Mouse (Mus musculus) limb, embryonic 15.5 days (tissue): ENCODE measurements around the gene Nek6. TPM values are rescaled to one million over a fixed set of nuclear protein-coding genes. Genes with fewer than 3 reads are reported as not detected.

Experiments
- ATAC-seq: fragments of 200-750 bp; cut with Nextera tagmentation; 2 replicates; pipeline ENCODE4 v1.8.0; 2017; ENCODE audit warnings: low read depth, moderate TSS enrichment; ENCODE audit not compliant: insufficient number of reproducible peaks, low FRiP score, low TSS enrichment
- H3K27ac ChIP-seq: fragments of 300-500 bp; sonication (generic); 2 replicates; pipeline ENCODE4 v1.5.1; 2015; ENCODE audit warnings: moderate library complexity, mild to moderate bottlenecking, inconsistent platforms
- H3K27me3 ChIP-seq: fragments of 300-500 bp; sonication (generic); 2 replicates; pipeline ENCODE4 v1.6.1; 2015; ENCODE audit warnings: inconsistent platforms
- H3K36me3 ChIP-seq: fragments of 300-500 bp; sonication (generic); 2 replicates; pipeline ENCODE4 v1.6.1; 2015; ENCODE audit warnings: inconsistent platforms
- H3K4me1 ChIP-seq: fragments of 300-500 bp; sonication (generic); 2 replicates; pipeline ENCODE4 v1.6.1; 2015; ENCODE audit warnings: inconsistent platforms
- H3K4me2 ChIP-seq: fragments of 300-500 bp; sonication (generic); 2 replicates; pipeline ENCODE4 v1.6.1; 2015; ENCODE audit warnings: mild to moderate bottlenecking, inconsistent platforms
- H3K4me3 ChIP-seq: fragments of 300-500 bp; sonication (generic); 2 replicates; pipeline ENCODE4 v1.5.1; 2015; ENCODE audit warnings: mild to moderate bottlenecking, inconsistent platforms
- H3K9ac ChIP-seq: fragments of 300-500 bp; sonication (generic); 2 replicates; pipeline ENCODE4 v1.6.1; 2015; ENCODE audit warnings: inconsistent platforms
- H3K9me3 ChIP-seq: fragments of 300-500 bp; sonication (generic); 2 replicates; pipeline ENCODE4 v1.6.1; 2016; ENCODE audit warnings: inconsistent platforms
- WGBS: fragments of 180-500 bp; shearing (Covaris S2); methylation state at CpG from one replicate; pipeline ENCODE4 v1.1.7; 2015; 5-methylcytosine and 5-hydroxymethylcytosine counted together
- polyA plus RNA-seq: library from polyadenylated mRNA; unstranded; fragments of >200 nt; fragmentation: Nextera tagmentation; extraction: Ambion mirVana; gene quantifications from 2 replicates; pipeline ENCODE4 v1.2.1, GENCODE M21; 2015

The Nek6 gene
- 118 TPM in 2 replicates for polyA plus RNA-seq

DNA sequence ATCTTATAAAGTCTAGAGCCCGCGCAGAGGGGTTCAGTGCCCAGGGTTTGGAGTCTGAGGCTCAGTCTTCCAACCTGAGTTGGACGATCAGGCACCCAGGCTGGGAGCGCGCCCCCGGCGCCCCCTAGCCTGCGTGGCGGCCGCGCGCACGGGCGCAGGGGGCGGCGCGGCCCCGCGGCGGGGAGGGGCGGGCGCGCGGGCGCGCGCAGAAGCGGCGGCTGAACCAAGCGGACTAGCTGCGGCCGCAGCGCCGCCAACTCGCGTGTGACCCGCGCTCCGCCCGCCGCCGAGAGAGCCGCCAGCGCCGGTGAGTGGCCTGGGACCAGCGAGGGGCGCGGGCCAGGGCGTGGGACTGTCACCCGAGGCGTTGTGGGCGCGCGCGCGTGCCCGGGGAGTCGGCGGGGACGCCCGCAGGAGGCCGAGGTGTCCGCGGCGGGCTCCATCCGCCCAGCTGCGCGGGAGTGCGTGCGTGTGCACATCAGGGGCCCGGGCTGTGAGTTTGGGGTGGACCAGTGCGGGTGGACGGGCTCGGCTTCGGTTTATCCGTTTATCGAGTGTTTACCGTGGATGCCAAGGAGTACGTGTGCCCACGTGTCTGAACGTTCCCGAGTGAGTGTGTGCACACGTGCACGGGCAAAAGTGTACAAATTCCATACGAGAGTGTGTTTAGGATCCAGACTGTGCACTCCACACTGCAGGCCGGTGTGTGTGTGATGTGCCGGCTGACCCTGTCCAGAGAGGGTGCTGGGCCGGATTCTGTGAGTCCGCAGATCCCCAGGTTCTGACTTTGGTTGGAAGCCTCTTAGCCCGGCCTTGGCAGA, at the start of gene Nek6:
Nek6 (plus strand) TSS at position 157 of the 821 bp plus-strand sequence.
- Histone ChIP-seq H3K36me3 (no peaks in the 10 kb centered on the region), H3K4me1 (peaks cover 46% of the 10 kb centered on the region), H3K9ac (peak within 1 kb of the TSS; percentile 89), H3K9me3 (no peaks in the 10 kb centered on the region), H3K4me2 (peak within 1 kb of the TSS; percentile 70), H3K27me3 (no peaks in the 10 kb centered on the region), H3K27ac (peak within 1 kb of the TSS; percentile 97), H3K4me3 (peak within 1 kb of the TSS; percentile 85)
- WGBS: under 1% methylated on average over 84 of the region's 90 CpGs
- peak; percentile 65 for ATAC-seq

GRCm38 (mm10) chr2:38462323-38462722, 49.1 kb upstream of the Nek6 start:
- ATAC-seq: no peak
- Histone ChIP-seq H3K4me2 (no peak overlapping the region), H3K9me3 (no peaks in the 10 kb centered on the region), H3K4me3 (no peak overlapping the region), H3K36me3 (no peaks in the 10 kb centered on the region), H3K9ac (no peak overlapping the region), H3K4me1 (peaks cover 17% of the 10 kb centered on the region), H3K27ac (no peak overlapping the region), H3K27me3 (no peaks in the 10 kb centered on the region)
- WGBS: 52% methylated on average over 3 of the region's 3 CpGs

GRCm38 (mm10) chr2:38468845-38469244, 42.6 kb upstream of the Nek6 start:
- H3K27ac ChIP-seq: no peak overlapping the region
- H3K9ac ChIP-seq: no peak overlapping the region
- WGBS: 68% methylated on average over 4 of the region's 4 CpGs
- no peaks in the 10 kb centered on the region for H3K4me1 ChIP-seq
- H3K9me3 ChIP-seq: no peaks in the 10 kb centered on the region
- no peaks in the 10 kb centered on the region for H3K27me3 ChIP-seq
- H3K36me3 ChIP-seq: no peaks in the 10 kb centered on the region
- H3K4me2 ChIP-seq: no peak overlapping the region
- H3K4me3 ChIP-seq: no peak overlapping the region
- no peak for ATAC-seq

DNA sequence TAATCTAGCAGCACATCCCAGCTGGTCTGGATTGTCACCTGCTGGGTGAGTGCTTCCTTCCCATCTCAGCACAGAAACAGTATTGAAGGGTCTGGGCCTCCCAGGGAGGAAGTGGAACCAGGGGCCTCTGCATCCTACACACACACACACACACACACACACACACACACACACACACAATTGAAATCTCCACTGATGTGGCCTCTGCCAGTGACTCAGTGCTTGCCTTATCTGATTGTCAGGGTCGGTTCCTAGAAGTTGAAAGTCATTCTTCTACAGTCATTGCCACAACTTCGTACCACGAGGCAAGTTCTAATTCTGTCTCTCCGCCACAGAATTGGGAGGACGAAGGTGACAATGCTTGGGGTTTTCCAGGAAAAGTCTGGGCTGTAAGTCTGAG, 39.7 kb upstream of the Nek6 start:
- ATAC-seq: no peak
- H3K9ac ChIP-seq: no peak overlapping the region
- no peaks in the 10 kb centered on the region for H3K4me1 ChIP-seq
- no peak overlapping the region for H3K27ac ChIP-seq
- H3K4me2 ChIP-seq: no peak overlapping the region
- no peaks in the 10 kb centered on the region for H3K9me3 ChIP-seq
- 70% methylated on average over 5 of the region's 5 CpGs for WGBS
- no peak overlapping the region for H3K4me3 ChIP-seq
- H3K36me3 ChIP-seq: no peaks in the 10 kb centered on the region
- H3K27me3 ChIP-seq: no peaks in the 10 kb centered on the region

DNA sequence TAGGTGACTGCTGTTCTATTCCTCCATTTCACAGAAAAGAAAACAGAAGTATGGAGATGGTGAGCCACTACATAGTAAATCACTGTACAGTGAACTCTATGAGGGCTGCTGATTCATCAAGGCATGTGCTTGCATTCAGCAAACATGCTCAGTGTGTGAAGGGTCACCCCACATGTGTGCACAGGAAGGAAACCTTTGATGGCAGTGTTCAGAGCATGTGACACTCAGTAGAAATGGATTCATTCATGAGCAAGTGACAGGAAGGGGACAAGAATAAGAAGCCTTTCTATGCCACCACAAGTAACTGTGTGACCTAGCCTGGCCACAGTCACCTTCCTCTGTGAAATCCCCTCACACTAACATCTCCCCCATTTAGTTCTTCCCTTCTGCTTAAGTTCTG, 38.6 kb upstream of the Nek6 start:
- Histone ChIP-seq H3K36me3 (no peaks in the 10 kb centered on the region), H3K27me3 (no peaks in the 10 kb centered on the region), H3K9me3 (no peaks in the 10 kb centered on the region), H3K4me3 (no peak overlapping the region), H3K9ac (no peak overlapping the region), H3K4me1 (no peaks in the 10 kb centered on the region), H3K4me2 (no peak overlapping the region), H3K27ac (no peak overlapping the region)
- no peak for ATAC-seq

DNA sequence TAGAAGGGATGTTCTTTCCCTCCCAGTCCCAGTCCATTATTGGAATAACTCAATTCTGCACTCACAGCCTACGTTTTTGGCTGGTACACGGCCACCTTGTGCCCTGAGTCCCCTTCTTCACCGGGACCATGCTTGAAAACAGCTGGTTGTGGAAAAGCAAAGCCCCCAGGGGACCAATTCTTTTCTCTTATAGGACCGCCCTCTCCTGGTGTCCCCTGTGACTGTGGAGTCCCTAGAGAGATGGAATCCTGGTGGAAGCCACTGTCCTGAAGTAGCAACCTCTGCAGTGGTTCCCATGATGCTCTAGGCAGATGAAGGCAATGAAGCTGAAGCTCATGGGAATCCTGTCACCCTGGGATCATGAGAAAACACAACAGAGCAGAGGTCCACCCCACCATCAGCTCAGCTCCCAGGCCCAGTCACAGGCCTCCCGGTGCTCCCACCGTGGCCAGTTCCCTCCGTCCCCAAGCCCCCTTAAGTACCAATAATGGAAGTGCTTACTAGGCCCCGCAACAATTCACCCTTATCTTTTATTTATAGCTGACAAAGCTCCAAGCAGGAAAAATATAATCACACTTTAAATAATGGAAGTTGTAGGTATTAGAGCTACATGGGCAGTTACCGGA, 34.5 kb upstream of the Nek6 start:
- 69% methylated on average over 9 of the region's 9 CpGs for WGBS
- Histone ChIP-seq H3K27me3 (no peaks in the 10 kb centered on the region), H3K4me2 (no peak overlapping the region), H3K4me1 (no peaks in the 10 kb centered on the region), H3K9ac (no peak overlapping the region), H3K9me3 (no peaks in the 10 kb centered on the region), H3K27ac (no peak overlapping the region), H3K4me3 (no peak overlapping the region), H3K36me3 (no peaks in the 10 kb centered on the region)
- ATAC-seq: no peak

GRCm38 (mm10) chr2:38477497-38477873, 34.0 kb upstream of the Nek6 start:
- 85% methylated on average over 9 of the region's 9 CpGs for WGBS
- no peak overlapping the region for H3K27ac ChIP-seq
- no peak overlapping the region for H3K9ac ChIP-seq
- H3K4me2 ChIP-seq: no peak overlapping the region
- no peak for ATAC-seq
- no peak overlapping the region for H3K4me3 ChIP-seq
- H3K36me3 ChIP-seq: no peaks in the 10 kb centered on the region
- no peaks in the 10 kb centered on the region for H3K9me3 ChIP-seq
- H3K27me3 ChIP-seq: no peaks in the 10 kb centered on the region
- no peaks in the 10 kb centered on the region for H3K4me1 ChIP-seq

GRCm38 (mm10) chr2:38478683-38479082, 32.8 kb upstream of the Nek6 start:
- 84% methylated on average over 4 of the region's 4 CpGs for WGBS
- ATAC-seq: no peak
- no peaks in the 10 kb centered on the region for H3K27me3 ChIP-seq

DNA sequence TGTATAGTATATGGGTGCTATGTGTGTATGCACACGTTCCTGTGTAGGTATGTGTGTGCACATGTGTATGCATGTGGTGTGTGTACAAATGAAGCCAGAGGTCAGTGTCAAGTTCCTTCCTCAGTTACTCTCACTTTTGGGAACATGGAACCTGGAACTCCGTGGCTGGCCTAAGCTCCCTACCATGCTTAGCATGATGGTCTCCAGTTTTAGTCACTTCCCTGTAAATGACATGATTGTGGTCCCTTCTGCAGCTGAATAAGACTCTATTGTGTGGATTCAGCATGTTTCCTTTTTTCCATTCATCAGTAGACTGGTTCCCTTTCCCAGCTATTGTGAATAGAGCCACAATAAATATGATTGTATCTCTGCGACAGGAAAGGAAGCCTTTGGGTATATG, 31.9 kb upstream of the Nek6 start:
- Histone ChIP-seq H3K4me3 (no peak overlapping the region), H3K27me3 (no peaks in the 10 kb centered on the region), H3K36me3 (no peaks in the 10 kb centered on the region), H3K27ac (no peak overlapping the region), H3K9me3 (no peaks in the 10 kb centered on the region), H3K4me1 (peaks cover 4% of the 10 kb centered on the region; the same call in 1 of the 2 replicates), H3K4me2 (no peak overlapping the region), H3K9ac (no peak overlapping the region)
- ATAC-seq: no peak
- 68% methylated on average over 3 of the region's 3 CpGs for WGBS

More at GRCm38 (mm10) chr2:38478683-38479082, 32.8 kb upstream of the Nek6 start:
- Histone ChIP-seq H3K4me1 (no peaks in the 10 kb centered on the region), H3K36me3 (no peaks in the 10 kb centered on the region), H3K4me2 (no peak overlapping the region), H3K27ac (no peak overlapping the region), H3K9ac (no peak overlapping the region), H3K4me3 (no peak overlapping the region), H3K9me3 (no peaks in the 10 kb centered on the region)

GRCm38 (mm10) chr2:38481166-38481778, 30.2 kb upstream of the Nek6 start:
- H3K27ac ChIP-seq: no peak overlapping the region
- H3K4me1 ChIP-seq: peaks cover 4% of the 10 kb centered on the region; the same call in 1 of the 2 replicates

DNA sequence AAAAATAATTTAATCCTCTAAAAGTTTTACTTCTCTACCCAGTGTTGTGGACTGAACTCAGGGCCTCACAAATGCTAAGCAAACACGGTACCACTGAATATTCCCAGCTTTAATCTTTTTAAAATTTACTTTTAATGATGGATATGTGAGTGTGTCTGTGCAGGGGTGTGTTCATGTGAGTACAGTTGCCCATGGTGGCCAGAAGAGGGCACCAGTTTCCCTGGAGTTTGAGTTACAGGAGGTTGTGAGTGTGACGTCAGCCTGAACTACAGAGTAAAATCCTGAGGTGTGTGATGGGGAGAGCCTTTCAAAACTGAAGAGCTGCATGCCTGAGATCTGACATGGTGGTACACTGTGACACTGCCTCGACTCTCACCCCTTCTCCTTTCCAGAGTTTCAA, 29.3 kb upstream of the Nek6 start:
- WGBS: 89% methylated on average over 3 of the region's 3 CpGs
- Histone ChIP-seq H3K9me3 (no peaks in the 10 kb centered on the region), H3K27ac (no peak overlapping the region), H3K9ac (no peak overlapping the region), H3K4me1 (peaks cover 4% of the 10 kb centered on the region; the same call in 1 of the 2 replicates), H3K27me3 (no peaks in the 10 kb centered on the region), H3K4me3 (no peak overlapping the region), H3K4me2 (no peak overlapping the region), H3K36me3 (no peaks in the 10 kb centered on the region)
- ATAC-seq: no peak

More at GRCm38 (mm10) chr2:38481166-38481778, 30.2 kb upstream of the Nek6 start:
- Histone ChIP-seq H3K9ac (no peak overlapping the region), H3K9me3 (no peaks in the 10 kb centered on the region), H3K4me3 (no peak overlapping the region), H3K36me3 (no peaks in the 10 kb centered on the region), H3K4me2 (no peak overlapping the region), H3K27me3 (no peaks in the 10 kb centered on the region)
- WGBS: 77% methylated on average over 6 of the region's 6 CpGs
- ATAC-seq: no peak
